Mouse (Mus musculus): ENCODE results near the gene Ccdc134. TPM values are rescaled to one million over a fixed set of nuclear protein-coding genes. Genes with fewer than 3 reads are reported as not detected.

Gene Ccdc134
- polyA plus RNA-seq, 1 experiment from 2014 or later, result 11.1 TPM

DNA sequence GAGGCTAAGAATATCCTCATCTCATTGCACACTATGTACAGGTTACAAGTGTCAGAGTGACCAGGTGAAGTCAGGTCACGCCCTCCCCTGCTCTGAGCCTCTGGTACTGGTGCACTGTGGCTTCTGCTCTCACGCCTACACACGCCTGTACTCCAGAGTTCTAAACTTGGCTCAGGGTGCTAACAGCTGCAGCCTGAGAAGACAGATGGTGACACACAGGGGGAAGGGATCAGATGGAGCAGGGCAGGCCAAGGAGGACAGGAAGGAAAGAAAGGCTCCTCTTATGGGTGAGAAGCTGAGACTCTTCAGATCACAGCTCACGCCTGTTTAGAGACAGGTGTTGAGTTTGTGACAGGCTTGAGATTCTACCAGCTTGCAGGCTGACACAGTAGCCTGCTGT lies 7.7 kb downstream of the Ccdc134 start:
- ATAC-seq (ENCODE audit: low FRiP score), result no peak
- no peaks in the 10 kb centered on the region for H3K36me3 ChIP-seq
- no peaks in the 10 kb centered on the region for H3K27me3 ChIP-seq (replicated peaks)
- no peaks in the 10 kb centered on the region for H3K4me1 ChIP-seq
- no peak overlapping the region for H3K9ac ChIP-seq (replicated peaks)
- WGBS, result 85% methylated on average over 4 of the region's 4 CpGs
- H3K4me3 ChIP-seq (replicated peaks), result no peak overlapping the region
- no peak overlapping the region for H3K27ac ChIP-seq (replicated peaks)
- no peaks in the 10 kb centered on the region for H3K9me3 ChIP-seq (replicated peaks)
- H3K4me2 ChIP-seq, result no peak overlapping the region

DNA sequence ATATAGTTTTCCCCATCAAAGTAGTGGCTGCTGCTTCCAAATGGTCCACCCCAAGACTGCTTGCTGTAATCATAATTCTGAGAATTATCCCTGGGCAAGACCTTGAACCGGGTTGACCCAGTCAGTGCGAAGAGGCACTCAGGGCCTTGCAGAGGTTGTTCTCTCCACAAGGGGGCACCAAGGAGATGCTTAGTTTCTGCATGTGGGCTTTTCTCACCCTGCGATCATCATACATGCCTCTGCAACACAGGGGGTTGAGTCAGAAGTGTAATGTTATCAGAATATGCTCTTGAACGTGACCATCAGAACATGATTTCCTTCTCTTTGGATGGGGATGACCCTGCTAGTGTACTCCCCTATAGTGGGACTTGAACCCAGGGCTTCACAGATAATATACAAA lies 10.8 kb downstream of the Ccdc134 start:
- Histone ChIP-seq H3K9ac (replicated peaks) (no peak overlapping the region), H3K4me3 (replicated peaks) (no peak overlapping the region), H3K36me3 (peaks cover 6% of the 10 kb centered on the region), H3K9me3 (replicated peaks) (no peaks in the 10 kb centered on the region), H3K4me2 (no peak overlapping the region), H3K27ac (replicated peaks) (no peak overlapping the region), H3K4me1 (no peaks in the 10 kb centered on the region), H3K27me3 (replicated peaks) (no peaks in the 10 kb centered on the region)
- no peak; the same call in 1 of the 2 replicates for ATAC-seq (ENCODE audit: low FRiP score)
- 51% methylated on average over 4 of the region's 4 CpGs for WGBS

DNA sequence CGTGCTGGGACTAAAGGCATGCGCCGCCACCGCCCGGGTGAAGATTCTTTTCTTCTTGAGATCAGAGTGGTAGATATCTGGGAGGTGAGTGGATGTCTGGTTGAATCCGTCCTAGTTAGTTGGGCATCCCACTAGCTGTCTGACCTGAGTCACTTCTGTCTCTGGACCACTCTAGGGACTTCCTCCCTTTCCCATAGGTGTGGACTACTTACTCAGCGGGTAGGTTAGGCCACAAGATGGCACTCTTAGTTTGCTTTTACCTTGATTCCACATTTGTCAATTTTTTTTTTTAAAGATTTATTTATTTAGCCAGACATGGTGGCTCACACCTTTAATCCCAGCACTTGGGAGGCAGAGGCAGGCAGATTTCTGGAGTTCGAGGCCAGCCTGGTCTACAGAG lies 11.5 kb downstream of the Ccdc134 start:
- Histone ChIP-seq H3K4me3 (replicated peaks) (no peak overlapping the region), H3K9me3 (replicated peaks) (no peaks in the 10 kb centered on the region), H3K4me1 (no peaks in the 10 kb centered on the region), H3K9ac (replicated peaks) (no peak overlapping the region), H3K4me2 (no peak overlapping the region), H3K27me3 (replicated peaks) (no peaks in the 10 kb centered on the region), H3K27ac (replicated peaks) (no peak overlapping the region), H3K36me3 (peaks cover 6% of the 10 kb centered on the region)
- WGBS, result 93% methylated on average over 8 of the region's 8 CpGs
- ATAC-seq (ENCODE audit: low FRiP score), result no peak

DNA sequence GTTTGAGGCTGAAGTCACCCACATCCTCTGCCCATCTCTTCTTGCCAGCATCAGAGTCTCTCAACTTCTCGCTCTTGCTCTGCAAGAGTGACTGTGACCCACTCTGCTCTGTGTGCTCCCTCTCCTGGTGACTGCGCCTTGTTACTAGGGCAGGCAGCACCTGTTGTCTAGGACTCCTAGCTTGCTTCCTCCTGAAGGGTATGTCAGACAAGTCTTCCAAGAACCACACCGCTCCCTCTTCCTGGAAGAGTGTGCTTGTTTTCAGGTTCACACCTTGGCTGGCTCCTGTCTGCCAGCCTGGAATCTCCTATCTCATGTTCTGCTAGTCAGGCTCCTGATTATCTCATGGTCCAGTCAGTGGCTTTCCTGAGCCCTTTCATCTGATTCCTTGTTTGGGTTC lies 12.6 kb downstream of the Ccdc134 start:
- Histone ChIP-seq H3K27me3 (replicated peaks) (no peaks in the 10 kb centered on the region), H3K27ac (replicated peaks) (no peak overlapping the region), H3K36me3 (peaks cover 6% of the 10 kb centered on the region), H3K9me3 (replicated peaks) (no peaks in the 10 kb centered on the region), H3K4me1 (peaks cover 6% of the 10 kb centered on the region), H3K4me3 (replicated peaks) (no peak overlapping the region), H3K9ac (replicated peaks) (no peak overlapping the region), H3K4me2 (no peak overlapping the region)
- WGBS, result 93% methylated on average over 3 of the region's 3 CpGs
- no peak for ATAC-seq (ENCODE audit: low FRiP score)

DNA sequence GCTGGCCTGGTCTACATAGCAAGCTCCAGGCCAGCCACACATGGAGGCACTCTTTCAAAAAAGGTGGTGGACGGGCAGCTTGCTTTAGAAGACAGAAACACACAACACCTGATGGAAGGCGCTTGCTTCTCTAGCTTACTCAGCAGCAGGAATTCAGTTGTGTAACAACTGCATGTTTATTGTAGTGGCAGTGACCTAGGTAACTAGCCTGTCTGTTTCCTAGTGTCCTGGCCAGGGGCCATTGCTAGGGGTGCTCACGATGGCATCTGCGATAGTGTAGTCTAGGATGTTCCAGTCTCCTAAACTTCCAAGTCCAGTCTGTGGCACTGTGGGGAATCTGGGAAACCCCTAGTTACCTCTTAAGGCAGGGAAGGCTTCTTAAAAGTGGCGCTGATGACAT lies 16.4 kb downstream of the Ccdc134 start:
- peaks cover 31% of the 10 kb centered on the region for H3K4me1 ChIP-seq
- H3K4me2 ChIP-seq, result no peak overlapping the region
- peaks cover 6% of the 10 kb centered on the region for H3K36me3 ChIP-seq
- no peaks in the 10 kb centered on the region for H3K9me3 ChIP-seq (replicated peaks)
- WGBS, result 84% methylated on average over 5 of the region's 5 CpGs
- H3K27me3 ChIP-seq (replicated peaks), result no peaks in the 10 kb centered on the region
- peak overlapping the region; percentile 97; the same call in 1 of the 2 replicates for H3K27ac ChIP-seq (replicated peaks)
- ATAC-seq (ENCODE audit: low FRiP score), result no peak
- H3K4me3 ChIP-seq (replicated peaks), result no peak overlapping the region
- H3K9ac ChIP-seq (replicated peaks), result no peak overlapping the region

DNA sequence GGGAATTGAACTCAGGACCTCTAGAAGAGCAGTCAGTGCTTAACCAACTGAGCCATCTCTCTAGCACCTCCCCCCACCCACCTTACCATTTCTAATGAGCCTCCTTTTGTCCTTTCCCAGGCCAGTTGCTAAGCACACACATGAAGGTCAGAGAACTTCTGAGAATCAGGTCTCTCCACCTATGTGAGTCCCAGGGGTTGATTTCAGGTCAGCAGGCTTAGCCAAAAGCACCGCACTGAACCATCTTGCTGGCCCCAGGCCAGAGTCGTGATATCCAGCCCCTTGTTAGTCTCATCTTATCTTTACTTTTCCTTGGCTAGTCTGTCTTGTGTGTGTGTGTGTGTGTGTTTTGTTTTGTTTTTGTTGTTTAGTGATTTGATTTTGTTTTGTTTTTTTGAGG lies 17.7 kb downstream of the Ccdc134 start:
- ATAC-seq (ENCODE audit: low FRiP score), result no peak
- 54% methylated on average over 2 of the region's 2 CpGs for whole genome bisulfite sequencing
- Histone ChIP-seq H3K36me3 (peaks cover 6% of the 10 kb centered on the region), H3K9me3 (replicated peaks) (no peaks in the 10 kb centered on the region), H3K4me1 (peaks cover 40% of the 10 kb centered on the region), H3K4me2 (0 out of 2 replicates have a peak overlapping the region, but pooled peaks have one; percentile 77), H3K4me3 (replicated peaks) (no peak overlapping the region), H3K9ac (replicated peaks) (no peak overlapping the region), H3K27ac (replicated peaks) (peak overlapping the region; percentile 97), H3K27me3 (replicated peaks) (no peaks in the 10 kb centered on the region)

DNA sequence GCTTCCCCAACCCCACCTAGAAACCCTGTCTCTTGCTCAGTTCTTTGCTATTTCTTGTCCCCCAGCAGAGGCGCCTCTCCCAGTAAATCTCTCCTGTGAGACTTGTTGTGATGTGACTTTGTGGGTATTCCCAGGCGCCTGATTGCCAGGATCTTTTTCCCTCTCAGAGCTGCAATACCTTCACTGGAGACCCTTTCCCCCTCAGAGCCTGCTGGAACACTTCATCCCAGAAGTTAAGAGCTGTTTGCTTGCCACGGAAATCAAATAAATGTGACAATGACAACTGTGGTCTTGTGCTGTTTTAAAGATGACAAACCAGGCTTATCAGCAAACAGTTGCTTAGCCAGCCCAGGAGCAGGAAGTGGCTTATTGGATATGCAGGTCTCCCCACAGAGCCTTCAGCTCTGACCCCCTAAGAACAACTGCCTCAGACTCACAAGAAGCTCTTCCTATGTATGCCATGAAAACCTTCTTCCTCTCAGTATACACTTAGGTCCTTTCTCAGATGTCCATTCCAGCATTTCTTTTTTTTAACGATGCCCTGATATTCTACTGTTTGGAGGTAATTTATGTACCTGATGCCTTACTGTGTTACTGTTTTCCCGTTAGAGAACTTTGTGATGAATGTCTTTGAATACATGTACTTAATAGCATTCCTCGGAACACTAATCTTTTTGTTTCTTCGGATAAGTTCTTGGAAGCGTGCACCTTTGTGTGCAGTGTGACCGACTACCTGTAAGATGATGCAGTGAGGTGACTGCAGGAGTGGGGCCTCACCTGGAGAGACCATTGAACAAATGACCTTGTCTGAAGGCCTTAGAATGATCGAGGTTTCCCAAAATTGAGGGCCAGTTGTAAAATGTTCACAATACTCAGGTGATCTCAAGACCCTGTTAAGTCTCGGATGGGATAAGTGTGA lies 18.4 kb downstream of the Ccdc134 start:
- no peak overlapping the region for H3K9ac ChIP-seq (replicated peaks)
- H3K27ac ChIP-seq (replicated peaks), result peak overlapping the region; percentile 97
- H3K27me3 ChIP-seq (replicated peaks), result no peaks in the 10 kb centered on the region
- 10% methylated on average over 11 of the region's 11 CpGs for WGBS
- peak overlapping the region; percentile 77 for H3K4me2 ChIP-seq
- peaks cover 44% of the 10 kb centered on the region for H3K4me1 ChIP-seq
- no peak for ATAC-seq (ENCODE audit: low FRiP score)
- H3K36me3 ChIP-seq, result peaks cover 2% of the 10 kb centered on the region; the same call in 1 of the 2 replicates
- no peaks in the 10 kb centered on the region for H3K9me3 ChIP-seq (replicated peaks)
- H3K4me3 ChIP-seq (replicated peaks), result peak overlapping the region; percentile 80

DNA sequence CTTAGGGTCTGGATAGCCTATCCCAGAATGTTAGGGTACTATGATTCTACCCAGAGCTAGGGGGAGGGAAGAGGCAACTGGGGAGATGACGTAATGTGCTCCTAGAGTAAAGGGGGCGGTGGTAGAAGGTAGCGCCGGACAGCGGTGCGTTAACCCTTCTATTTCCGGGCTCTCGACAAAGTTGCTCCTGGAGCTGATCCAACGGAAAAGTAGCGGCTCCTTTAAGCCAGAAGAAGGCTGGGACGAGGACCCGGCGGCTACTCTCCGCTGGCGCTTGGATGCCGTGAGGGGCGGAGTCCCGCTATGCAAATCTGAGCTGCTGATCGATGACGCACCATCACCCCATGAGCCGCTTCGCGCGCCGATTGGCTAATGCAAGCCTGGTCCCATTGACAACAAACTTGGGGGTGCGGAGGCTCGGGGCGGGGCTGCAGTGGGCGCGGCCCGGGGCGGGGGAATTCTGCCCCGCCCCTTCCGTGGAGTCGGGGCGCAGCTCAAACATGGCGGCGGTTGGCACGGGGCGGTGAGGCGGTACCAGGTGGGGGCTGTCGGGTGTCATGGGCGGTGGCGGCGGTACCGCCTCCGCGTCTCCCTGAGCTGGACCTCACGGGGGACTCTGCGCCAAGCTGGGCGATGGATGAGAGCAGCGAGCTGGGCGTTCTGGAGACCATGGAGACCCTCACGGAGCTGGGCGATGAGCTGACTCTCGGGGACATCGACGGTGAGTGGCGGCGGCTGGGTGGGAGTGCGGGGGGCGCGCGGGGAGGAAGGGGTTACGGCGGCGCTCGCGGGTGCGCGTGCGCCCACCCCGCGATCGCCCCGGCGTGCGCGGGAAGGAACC lies 19.3 kb downstream of the Ccdc134 start, which contains the start of gene Srebf2:
Srebf2 (plus strand) TSS at position 412 of the 841 bp plus-strand sequence.
- under 1% methylated on average over 78 of the region's 79 CpGs for WGBS
- Histone ChIP-seq H3K4me2 (peak within 1 kb of the TSS; percentile 77), H3K9ac (replicated peaks) (peak within 1 kb of the TSS; percentile 82), H3K27ac (replicated peaks) (peak within 1 kb of the TSS; percentile 97), H3K27me3 (replicated peaks) (no peaks in the 10 kb centered on the region), H3K36me3 (no peaks in the 10 kb centered on the region), H3K4me3 (replicated peaks) (peak within 1 kb of the TSS; percentile 80), H3K9me3 (replicated peaks) (no peaks in the 10 kb centered on the region), H3K4me1 (peaks cover 49% of the 10 kb centered on the region)
- peak; percentile 97 for ATAC-seq (ENCODE audit: low FRiP score)

DNA sequence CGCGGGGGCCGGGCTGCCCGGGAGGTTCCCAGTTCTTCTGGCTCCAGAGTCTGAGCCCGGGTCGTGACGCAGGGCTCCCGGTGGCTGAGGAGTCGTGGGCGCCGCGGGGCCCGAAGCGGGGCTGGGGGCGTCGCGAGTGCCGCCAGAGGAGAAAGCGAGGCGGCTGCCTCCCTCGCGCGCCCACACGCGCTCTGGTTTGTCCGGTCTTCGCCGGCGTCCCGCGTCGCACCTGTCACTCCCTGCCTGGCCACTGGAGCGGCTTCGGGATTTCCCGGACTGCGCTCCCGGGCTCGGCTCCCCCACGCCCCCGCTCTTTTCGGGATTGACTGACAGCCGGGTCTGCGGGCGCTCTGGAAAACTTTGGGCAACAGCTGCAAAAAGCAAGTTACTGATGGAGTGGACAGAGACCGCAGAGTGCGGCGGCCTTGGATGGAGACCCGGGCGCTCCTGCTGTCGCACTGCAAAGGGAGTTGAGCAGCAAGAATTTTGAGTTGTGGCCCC lies 19.9 kb downstream of the Ccdc134 start:
- H3K4me1 ChIP-seq, result peaks cover 56% of the 10 kb centered on the region
- ATAC-seq (ENCODE audit: low FRiP score), result no peak; the same call in 1 of the 2 replicates
- H3K27me3 ChIP-seq (replicated peaks), result no peaks in the 10 kb centered on the region
- no peaks in the 10 kb centered on the region for H3K9me3 ChIP-seq (replicated peaks)
- under 1% methylated on average over 33 of the region's 50 CpGs for WGBS
- peak overlapping the region; percentile 97 for H3K27ac ChIP-seq (replicated peaks)
- peak overlapping the region; percentile 82 for H3K9ac ChIP-seq (replicated peaks)
- H3K36me3 ChIP-seq, result no peaks in the 10 kb centered on the region
- peak overlapping the region; percentile 77 for H3K4me2 ChIP-seq
- peak overlapping the region; percentile 80 for H3K4me3 ChIP-seq (replicated peaks)

DNA sequence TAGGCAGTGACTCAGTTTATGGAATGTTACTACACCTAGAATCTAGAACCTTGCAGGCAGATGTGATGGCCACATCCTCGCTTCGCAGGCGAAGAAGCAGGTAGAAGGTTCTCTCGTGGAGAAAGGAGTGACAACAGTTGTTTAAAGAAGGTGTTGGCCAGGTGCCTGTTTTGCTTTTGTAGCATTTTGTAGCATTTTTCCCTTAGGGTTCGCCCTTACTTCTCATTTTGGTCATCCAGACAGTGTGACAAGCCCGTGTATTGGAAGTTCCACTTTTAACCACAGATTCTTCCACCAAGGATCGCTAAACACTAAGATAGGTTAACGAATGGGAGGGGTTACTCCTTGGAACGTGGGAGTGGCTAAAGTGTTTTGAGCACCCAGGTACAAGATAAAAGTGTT lies 20.8 kb downstream of the Ccdc134 start:
- no peaks in the 10 kb centered on the region for H3K27me3 ChIP-seq (replicated peaks)
- peak overlapping the region; percentile 80 for H3K4me3 ChIP-seq (replicated peaks)
- H3K9me3 ChIP-seq (replicated peaks), result no peaks in the 10 kb centered on the region
- H3K4me2 ChIP-seq, result peak overlapping the region; percentile 77
- H3K9ac ChIP-seq (replicated peaks), result peak overlapping the region; percentile 82
- no peaks in the 10 kb centered on the region for H3K36me3 ChIP-seq
- no peak for ATAC-seq (ENCODE audit: low FRiP score)
- 21% methylated on average over 9 of the region's 9 CpGs for WGBS
- H3K27ac ChIP-seq (replicated peaks), result peak overlapping the region; percentile 97
- H3K4me1 ChIP-seq, result peaks cover 62% of the 10 kb centered on the region

DNA sequence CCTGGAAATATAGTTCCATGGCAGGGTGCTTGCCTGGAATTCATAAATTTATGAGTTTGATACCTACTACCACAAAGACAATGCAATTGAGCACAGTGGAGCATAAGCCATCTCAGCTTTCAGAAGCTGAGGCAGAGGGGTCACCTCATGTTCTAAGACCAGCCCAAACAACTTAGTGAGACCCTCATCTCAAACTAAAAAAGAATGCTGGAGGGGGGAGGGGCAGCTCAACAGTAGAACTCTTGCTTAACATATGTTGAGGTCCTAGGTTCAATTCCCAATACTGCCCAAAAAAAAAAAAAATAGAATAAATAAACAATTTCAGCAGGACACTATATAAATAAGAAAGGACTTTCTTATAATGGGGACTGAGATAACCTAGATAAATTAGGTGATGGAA lies 22.3 kb downstream of the Ccdc134 start:
- no peaks in the 10 kb centered on the region for H3K27me3 ChIP-seq (replicated peaks)
- H3K4me2 ChIP-seq, result peak overlapping the region; percentile 77
- no peaks in the 10 kb centered on the region for H3K36me3 ChIP-seq
- H3K27ac ChIP-seq (replicated peaks), result no peak overlapping the region
- H3K9ac ChIP-seq (replicated peaks), result no peak overlapping the region
- peaks cover 63% of the 10 kb centered on the region for H3K4me1 ChIP-seq
- ATAC-seq (ENCODE audit: low FRiP score), result no peak
- H3K9me3 ChIP-seq (replicated peaks), result no peaks in the 10 kb centered on the region
- H3K4me3 ChIP-seq (replicated peaks), result no peak overlapping the region
